ENCODE assay signal across 14 mouse cellular contexts in genomic region chr12:3877376-3877775, GRCm38 (mm10).
"Had no signal": no experiment of that assay in that cellular context is flagged by ENCODE, and none has a peak within 500 bp of the region (broad histone marks: within the 10 kb centered on the region; RNA-seq: fewer than 3 reads in every experiment).

No protein-coding gene starts in this region.

- H3K4me1 ChIP-seq: midbrain, embryonic 13.5 days; midbrain, embryonic 15.5 days; neural tube, embryonic 12.5 days had no signal

- H3K9ac ChIP-seq: lung, embryonic 14.5 days; midbrain, embryonic 13.5 days; midbrain, embryonic 15.5 days; neural tube, embryonic 12.5 days; stomach, embryonic 15.5 days had no signal

- H3K9me3 ChIP-seq: megakaryocyte, embryonic 14.5 days; midbrain, embryonic 13.5 days; midbrain, embryonic 15.5 days; neural tube, embryonic 12.5 days; stomach, embryonic 15.5 days had no signal

- H3K27ac ChIP-seq: macrophage; midbrain, embryonic 13.5 days; midbrain, embryonic 15.5 days; neural tube, embryonic 12.5 days; stomach, embryonic 15.5 days; stomach, postnatal 0 days had no signal

- H3K27me3 ChIP-seq: megakaryocyte, embryonic 14.5 days; midbrain, embryonic 15.5 days; neural tube, embryonic 12.5 days; stomach, embryonic 15.5 days had no signal

- H3K4me2 ChIP-seq: lung, embryonic 14.5 days; midbrain, embryonic 11.5 days; midbrain, embryonic 13.5 days; midbrain, embryonic 15.5 days; neural tube, embryonic 12.5 days; stomach, embryonic 15.5 days had no signal

- H3K4me3 ChIP-seq: megakaryocyte, embryonic 14.5 days; midbrain, embryonic 13.5 days; midbrain, embryonic 15.5 days; neural tube, embryonic 12.5 days; stomach, embryonic 15.5 days had no signal

- ATAC-seq: midbrain, embryonic 13.5 days; midbrain, embryonic 15.5 days had no signal

- DNase-seq: lung, adult 18-20 months; lung, embryonic 14.5 days; lung, postnatal 10 days; right cerebral cortex, postnatal 14 days; thymus, adult 2 months; thymus, postnatal 36 days had no signal
